Mouse (Mus musculus) effector memory CD4-positive, alpha-beta T cell, adult 5 months (primary cell): ENCODE results near the gene Sstr5. TPM values are rescaled to one million over a fixed set of nuclear protein-coding genes. Genes with fewer than 3 reads are reported as not detected.

Experiments
- polyA plus RNA-seq: library from polyadenylated mRNA; unstranded; fragments of 100-300 nt; shearing (Covaris generic); gene quantifications from one replicate; pipeline ENCODE4 v1.2.1, GENCODE M21; 2017

Sstr5 gene
- polyA plus RNA-seq, result not detected

GRCm38 (mm10) chr17:25497013-25497412 lies at the start of gene Sstr5:
Sstr5 (minus strand) TSS chr17:25497288.

DNA sequence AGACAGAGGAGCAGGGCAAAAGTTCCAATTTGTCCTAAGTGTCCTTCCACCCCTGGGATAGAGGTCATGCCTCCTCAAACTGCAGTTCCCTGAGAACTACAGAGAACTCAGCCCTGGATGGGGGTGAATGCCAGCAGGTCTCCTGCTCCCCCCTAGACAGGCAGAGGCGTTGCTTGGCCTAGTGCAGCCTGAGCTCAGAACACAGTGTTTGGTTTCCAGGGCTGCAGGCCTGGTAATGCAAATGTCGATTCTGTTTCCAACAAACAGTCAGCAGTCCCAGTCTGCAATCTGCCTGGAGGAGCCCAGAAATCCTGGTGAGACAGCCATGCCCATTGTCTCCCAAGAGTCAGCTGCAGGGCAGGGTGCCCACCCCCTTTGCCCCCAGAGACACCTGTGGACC lies 42.8 kb downstream of the Sstr5 start, which contains the start of gene Tekt4:
TSS of gene Tekt4 (plus strand) at position 344 of the 400 bp plus-strand sequence.

Other genes starting within 250 kb of the Sstr5 start
- gene Baiap3, start 240.9 kb downstream of the Sstr5 start, polyA plus RNA-seq, result 199 TPM
- gene Ube2i, start 222.7 kb downstream of the Sstr5 start, polyA plus RNA-seq, result 629 TPM
- not detected for gene Prss34, start 198.9 kb downstream of the Sstr5 start, polyA plus RNA-seq
- not detected for gene Prss28, start 188.6 kb downstream of the Sstr5 start, polyA plus RNA-seq
- not detected for gene Prss29, start 178.6 kb downstream of the Sstr5 start, polyA plus RNA-seq
- gene Tpsab1, start 151.7 kb downstream of the Sstr5 start, polyA plus RNA-seq, result not detected
- gene Tpsb2, start 131.0 kb downstream of the Sstr5 start, polyA plus RNA-seq, result not detected
- not detected for gene Tpsg1, start 128.0 kb downstream of the Sstr5 start, polyA plus RNA-seq
- 0.05 TPM for gene Cacna1h, start 63.5 kb downstream of the Sstr5 start, polyA plus RNA-seq
- gene Tekt4, start 42.7 kb downstream of the Sstr5 start, polyA plus RNA-seq, result not detected
- gene Sox8, start 73.4 kb upstream of the Sstr5 start, polyA plus RNA-seq, result 0.16 TPM
- gene Lmf1, start 81.8 kb upstream of the Sstr5 start, polyA plus RNA-seq, result 15.5 TPM
- gene Gng13, start 219.9 kb upstream of the Sstr5 start, polyA plus RNA-seq, result not detected
- 4.7 TPM for gene Chtf18, start 230.1 kb upstream of the Sstr5 start, polyA plus RNA-seq
- gene Rpusd1, start 230.4 kb upstream of the Sstr5 start, polyA plus RNA-seq, result 4.0 TPM
- not detected for gene Mslnl, start 238.8 kb upstream of the Sstr5 start, polyA plus RNA-seq